Mouse (Mus musculus) ES-E14 (cell line): ENCODE data around the gene Ano9. TPM values are rescaled to one million over a fixed set of nuclear protein-coding genes. Genes with fewer than 3 reads are reported as not detected.
A peak's percentile ranks its signal among the peaks of the same experiment; 100 is the strongest.

Experiments used
- DNase-seq: peaks from one replicate; pipeline ENCODE4 v3.0.0-alpha.2; 2013; ENCODE audit warnings: low read depth, low spot score
- H3K27ac ChIP-seq: 2 replicates; pipeline ENCODE4 v1.5.1; 2012; ENCODE audit warnings: low read depth, mild to moderate bottlenecking, low read length, moderate library complexity, mixed read lengths; ENCODE audit not compliant: poor library complexity, insufficient read depth, severe bottlenecking
- H3K36me3 ChIP-seq: 2 replicates; pipeline ENCODE4 v1.6.1; 2012; ENCODE audit warnings: mild to moderate bottlenecking, low read length, moderate library complexity, mixed read lengths; ENCODE audit not compliant: control insufficient read depth, poor library complexity, insufficient read depth, severe bottlenecking
- H3K4me1 ChIP-seq, 2 experiments: fragments of 150-350 bp in 1 of 2; sonication (generic) in 1 of 2; 2 replicates each; pipeline ENCODE4 v1.6.1; 2012; ENCODE audit warnings: low read length in 2 of 2, mild to moderate bottlenecking in 1 of 2, mixed read lengths in 1 of 2; ENCODE audit not compliant: control insufficient read depth in 2 of 2, insufficient read depth in 2 of 2, poor library complexity in 1 of 2
- H3K4me3 ChIP-seq, 2 experiments: fragments of 150-350 bp in 1 of 2; sonication (generic) in 1 of 2; 2 replicates each; pipeline ENCODE4 v1.5.1; 2012; ENCODE audit warnings: low read length in 2 of 2, low read depth in 1 of 2, mild to moderate bottlenecking in 1 of 2, mixed read lengths in 1 of 2; ENCODE audit not compliant: insufficient read depth in 1 of 2, poor library complexity in 1 of 2, severe bottlenecking in 1 of 2
- H3K9ac ChIP-seq: 2 replicates; pipeline ENCODE4 v1.6.1; 2012; ENCODE audit warnings: low read depth, mild to moderate bottlenecking, low read length, mixed read lengths; ENCODE audit not compliant: poor library complexity, insufficient read depth, severe bottlenecking
- H3K9me3 ChIP-seq: fragments of 150-350 bp; sonication (generic); 2 replicates; pipeline ENCODE4 v1.6.1; 2012; ENCODE audit warnings: low read depth, mild to moderate bottlenecking, low read length; ENCODE audit not compliant: control insufficient read depth, insufficient read depth
- CHD2 ChIP-seq: IDR thresholded peaks from 2 replicates; pipeline ENCODE4 v1.6.1; 2014; ENCODE audit warnings: mild to moderate bottlenecking, low read depth, low read length, inconsistent platforms
- HCFC1 ChIP-seq: IDR thresholded peaks from 2 replicates; pipeline ENCODE4 v1.6.1; 2012; ENCODE audit warnings: low read length, inconsistent platforms, borderline replicate concordance; ENCODE audit not compliant: insufficient read depth
- MAFK ChIP-seq: IDR thresholded peaks from 2 replicates; pipeline ENCODE4 v1.6.1; 2014; ENCODE audit warnings: mild to moderate bottlenecking, low read depth, low read length, inconsistent platforms; ENCODE audit not compliant: insufficient read depth
- ZC3H11A ChIP-seq: IDR thresholded peaks from 2 replicates; pipeline ENCODE4 v1.6.1; 2012; ENCODE audit warnings: low read depth, mild to moderate bottlenecking, inconsistent platforms, low read length, borderline replicate concordance
- ZNF384 ChIP-seq: IDR thresholded peaks from 2 replicates; pipeline ENCODE4 v1.6.1; 2012; ENCODE audit warnings: low read depth, low read length, inconsistent platforms
- in situ Hi-C, 2 experiments: fragments of 600-800 bp; cut with MboI; formaldehyde crosslinking; loops; one replicate each; pipeline ENCODE4 v1.15.1; 2025; ENCODE audit warnings: low sequenced_read_pairs in 2 of 2, inconsistent platforms in 1 of 2; ENCODE audit not compliant: unreplicated experiment in 2 of 2
- total RNA-seq: library from RNA; depleted of rRNA; stranded (reverse); fragments of 300-350 nt; gene quantifications from 2 replicates; pipeline ENCODE4 v1.2.3, GENCODE M21; 2012

Ano9 gene
- total RNA-seq, 1 experiment, result 26.4 TPM

GRCm38 (mm10) chr7:141062525-141062924, 55.1 kb downstream of the Ano9 start:
- no peaks in the 10 kb centered on the region for H3K9me3 ChIP-seq
- DNase-seq, result no peak
- H3K36me3 ChIP-seq, result peaks cover 19% of the 10 kb centered on the region
- no peak overlapping the region for H3K9ac ChIP-seq
- H3K4me1 ChIP-seq, result peaks cover 8 to 12% of the 10 kb centered on the region in 2 experiments
- H3K27ac ChIP-seq, result no peak overlapping the region
- in situ Hi-C loops, result loop anchor here in 1 of 2 experiments (25.0 kb wide), 1 partner anchor 225 kb away; the partner anchor contains the start of genes Odf3, Scgb1c1 and Urah
- TF ChIP-seq HCFC1, result no peak
- TF ChIP-seq CHD2, result no peak
- TF ChIP-seq MAFK, result no peak
- TF ChIP-seq ZNF384, result no peak
- no peak for TF ChIP-seq ZC3H11A
- H3K4me3 ChIP-seq, result no peak overlapping the region

GRCm38 (mm10) chr7:141061269-141061692, 56.3 kb downstream of the Ano9 start:
- TF ChIP-seq ZNF384 (no peak), MAFK (no peak), ZC3H11A (no peak), CHD2 (no peak), HCFC1 (no peak)
- no peak for DNase-seq
- no peak overlapping the region for H3K27ac ChIP-seq
- no peaks in the 10 kb centered on the region for H3K9me3 ChIP-seq
- H3K4me1 ChIP-seq, result peaks cover 8 to 15% of the 10 kb centered on the region in 2 experiments
- H3K4me3 ChIP-seq, result peak overlapping the region; percentile 81 to 90
- in situ Hi-C loops, result loop anchor here in 1 of 2 experiments (25.0 kb wide), 1 partner anchor 224 kb away; the partner anchor contains the start of genes Odf3, Scgb1c1 and Urah
- H3K36me3 ChIP-seq, result peaks cover 17% of the 10 kb centered on the region
- peak overlapping the region; percentile 74 for H3K9ac ChIP-seq

GRCm38 (mm10) chr7:141060426-141061242, 57.0 kb downstream of the Ano9 start, which contains the start of gene B4galnt4:
Gene B4galnt4, plus strand, starts transcription at chr7:141061104.
- in situ Hi-C loops, result loop anchor here in 1 of 2 experiments (25.0 kb wide), 1 partner anchor 223 kb away; the partner anchor contains the start of genes Odf3, Scgb1c1 and Urah
- TF ChIP-seq ZC3H11A (no peak), ZNF384 (no peak), MAFK (no peak), CHD2 (no peak), HCFC1 (no peak)
- Histone ChIP-seq H3K27ac (no peak within 1 kb of the TSS), H3K4me1 (peaks cover 8 to 15% of the 10 kb centered on the region in 2 experiments), H3K36me3 (peaks cover 15% of the 10 kb centered on the region), H3K9me3 (no peaks in the 10 kb centered on the region), H3K9ac (peak within 1 kb of the TSS; percentile 74), H3K4me3 (peak within 1 kb of the TSS; percentile 81 to 90)
- no peak for DNase-seq

DNA sequence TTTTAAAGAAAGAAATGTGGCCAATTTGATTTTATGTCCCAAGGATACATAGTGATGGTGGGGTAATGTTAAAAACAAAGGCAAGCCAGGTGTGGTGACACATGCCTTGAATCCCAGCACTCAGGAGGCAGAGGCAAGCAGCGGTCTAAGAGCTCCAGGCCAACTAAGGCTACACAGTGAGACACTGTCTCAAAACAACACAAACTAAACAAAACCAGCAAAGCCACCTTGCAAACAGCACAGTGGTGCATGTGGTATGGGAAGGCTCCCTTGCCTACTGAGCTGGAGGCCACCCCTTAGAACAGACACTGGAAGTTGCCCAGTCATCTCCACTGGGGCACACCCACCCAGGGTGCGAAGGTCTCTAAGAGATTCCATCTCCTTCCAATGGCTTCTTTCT, 57.7 kb downstream of the Ano9 start:
- peaks cover 9% of the 10 kb centered on the region for H3K36me3 ChIP-seq
- DNase-seq, result no peak
- H3K9me3 ChIP-seq, result no peaks in the 10 kb centered on the region
- in situ Hi-C loops, result loop anchor here in 1 of 2 experiments (25.0 kb wide), 1 partner anchor 223 kb away; the partner anchor contains the start of genes Odf3, Scgb1c1 and Urah
- TF ChIP-seq ZC3H11A (no peak), MAFK (0 out of 2 replicates have a peak, but pooled peaks have one; percentile 25), HCFC1 (no peak), ZNF384 (no peak)
- no peak overlapping the region for H3K27ac ChIP-seq
- peak overlapping the region; percentile 81 to 90 for H3K4me3 ChIP-seq
- no peak overlapping the region for H3K9ac ChIP-seq
- H3K4me1 ChIP-seq, result peaks cover 8 to 15% of the 10 kb centered on the region in 2 experiments
